Mouse (Mus musculus) embryonic fibroblast, embryonic 13.5 days (primary cell): ENCODE data around the gene Yipf1. TPM values are rescaled to one million over a fixed set of nuclear protein-coding genes. Genes with fewer than 3 reads are reported as not detected.
A peak's percentile ranks its signal among the peaks of the same experiment; 100 is the strongest.

Source experiments
- H3K27ac ChIP-seq: 2 replicates; pipeline ENCODE4 v1.5.1; 2012; ENCODE audit warnings: low read length, control low read depth, inconsistent platforms; ENCODE audit not compliant: insufficient read depth
- H3K4me1 ChIP-seq: 2 replicates; pipeline ENCODE4 v1.6.1; 2011; ENCODE audit warnings: low read length; ENCODE audit not compliant: control insufficient read depth, insufficient read depth
- H3K4me3 ChIP-seq: 2 replicates; pipeline ENCODE4 v1.5.1; 2011; ENCODE audit warnings: mild to moderate bottlenecking, control low read depth, low read length; ENCODE audit not compliant: insufficient read depth
- CTCF ChIP-seq: IDR thresholded peaks from 2 replicates; pipeline ENCODE4 v1.5.1; 2011; ENCODE audit warnings: mild to moderate bottlenecking, control low read depth, low read length, moderate library complexity, borderline replicate concordance; ENCODE audit not compliant: insufficient read depth
- POLR2A ChIP-seq: IDR thresholded peaks from 2 replicates; pipeline ENCODE4 v1.6.1; 2011; ENCODE audit warnings: low read depth, mild to moderate bottlenecking, control low read depth, low read length, moderate library complexity
- polyA plus RNA-seq: library from polyadenylated mRNA; stranded (reverse); fragments of >200 nt; gene quantifications from 2 replicates; pipeline ENCODE4 v1.2.4, GENCODE M21; 2011; ENCODE audit warnings: low read depth; ENCODE audit not compliant: missing spikeins, insufficient read length

Yipf1 gene
- polyA plus RNA-seq: 58.4 and 63.7 TPM in 2 replicates

DNA sequence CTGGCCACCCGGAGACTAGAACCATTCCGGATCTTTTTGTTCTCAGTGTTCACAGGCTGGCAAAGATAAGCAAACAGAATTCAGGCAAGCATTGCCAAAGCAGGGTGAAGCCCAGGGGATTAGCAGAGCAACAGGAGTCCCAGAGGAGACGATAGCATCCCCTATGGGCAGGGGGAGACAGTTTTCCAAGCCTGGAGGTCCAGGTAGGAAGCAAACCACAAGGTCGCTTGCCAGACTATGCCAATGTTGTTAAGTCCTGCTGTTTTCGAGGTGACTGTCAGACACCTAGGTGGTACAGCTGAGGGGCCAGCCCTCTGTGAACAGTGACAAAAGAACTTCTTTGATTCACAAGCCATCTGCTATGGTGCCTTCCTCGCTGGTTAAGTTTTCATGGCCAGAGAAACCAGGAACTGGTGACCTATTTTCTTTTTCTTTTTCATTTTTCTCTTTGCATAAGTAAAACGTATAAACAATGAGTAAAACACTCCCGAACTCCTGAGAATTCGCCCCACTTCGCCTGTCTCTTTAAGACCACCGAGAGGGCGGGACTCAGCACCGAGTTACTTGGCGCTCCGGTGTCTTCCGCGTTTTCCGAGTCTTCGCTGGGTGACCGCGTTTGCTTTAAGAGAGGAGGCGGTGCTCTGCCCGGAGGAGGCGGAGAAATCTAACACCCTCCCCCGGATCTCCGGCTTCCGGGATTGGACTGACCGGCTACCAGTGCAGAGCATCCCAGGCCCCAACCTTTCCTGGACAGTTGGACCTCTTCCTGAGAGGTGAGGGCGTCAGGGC is at the start of gene Yipf1:
Yipf1 (plus strand) TSS at position 674 of the 789 bp plus-strand sequence.
- peak within 1 kb of the TSS; percentile 82 for H3K4me3 ChIP-seq
- 0 out of 2 replicates have a peak, but pooled peaks cover 3% of the 10 kb centered on the region for H3K4me1 ChIP-seq
- 0 out of 2 replicates have a peak within 1 kb of the TSS, but pooled peaks have one; percentile 9 for H3K27ac ChIP-seq
- no peak for TF ChIP-seq CTCF
- peak; percentile 88 for TF ChIP-seq POLR2A

DNA sequence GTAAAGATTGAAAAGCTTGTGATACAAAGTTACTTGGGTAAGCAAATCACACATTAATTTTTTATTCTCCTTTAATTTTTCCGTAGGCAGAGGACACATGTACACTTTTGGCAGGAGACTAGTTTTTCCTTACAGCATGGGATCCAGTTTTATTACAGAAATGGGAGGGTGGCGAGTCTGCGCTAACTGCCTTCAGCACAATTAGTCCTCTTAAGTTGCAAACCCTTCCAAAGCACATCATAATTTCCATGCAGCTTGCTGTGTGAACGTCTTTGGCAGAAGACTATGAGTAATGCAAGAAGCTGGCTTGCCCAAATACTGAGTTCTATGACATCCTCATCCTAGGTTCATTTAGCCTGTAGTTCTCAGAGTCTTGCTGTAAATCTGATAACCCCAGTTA is 40.5 kb upstream of the Yipf1 start:
- TF ChIP-seq CTCF: no peak
- no peak for TF ChIP-seq POLR2A
- Histone ChIP-seq H3K4me3 (no peak overlapping the region), H3K4me1 (no peaks in the 10 kb centered on the region), H3K27ac (no peak overlapping the region; the same call in 1 of the 2 replicates)

DNA sequence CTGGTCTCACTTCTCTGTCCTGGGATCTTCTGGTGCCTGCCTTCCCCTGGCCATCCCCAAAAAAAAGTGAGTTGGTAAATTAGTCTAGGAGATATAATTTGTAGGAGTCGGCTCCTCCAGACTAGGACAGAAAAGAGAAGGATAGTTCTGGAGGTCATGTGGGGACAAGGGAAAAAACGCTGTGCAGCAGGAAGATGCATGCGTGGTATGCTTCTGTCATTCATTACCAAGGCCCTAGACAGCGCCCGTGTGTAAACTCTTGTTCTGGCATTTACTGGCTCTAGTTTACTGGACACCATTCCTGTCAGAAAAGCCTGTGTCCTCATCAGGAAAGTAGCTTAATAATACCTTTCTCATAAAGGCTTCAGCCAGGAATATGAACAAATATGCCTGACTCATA is 39.7 kb upstream of the Yipf1 start:
- Histone ChIP-seq H3K27ac (no peak overlapping the region), H3K4me3 (no peak overlapping the region), H3K4me1 (no peaks in the 10 kb centered on the region)
- TF ChIP-seq POLR2A (no peak), CTCF (no peak)

DNA sequence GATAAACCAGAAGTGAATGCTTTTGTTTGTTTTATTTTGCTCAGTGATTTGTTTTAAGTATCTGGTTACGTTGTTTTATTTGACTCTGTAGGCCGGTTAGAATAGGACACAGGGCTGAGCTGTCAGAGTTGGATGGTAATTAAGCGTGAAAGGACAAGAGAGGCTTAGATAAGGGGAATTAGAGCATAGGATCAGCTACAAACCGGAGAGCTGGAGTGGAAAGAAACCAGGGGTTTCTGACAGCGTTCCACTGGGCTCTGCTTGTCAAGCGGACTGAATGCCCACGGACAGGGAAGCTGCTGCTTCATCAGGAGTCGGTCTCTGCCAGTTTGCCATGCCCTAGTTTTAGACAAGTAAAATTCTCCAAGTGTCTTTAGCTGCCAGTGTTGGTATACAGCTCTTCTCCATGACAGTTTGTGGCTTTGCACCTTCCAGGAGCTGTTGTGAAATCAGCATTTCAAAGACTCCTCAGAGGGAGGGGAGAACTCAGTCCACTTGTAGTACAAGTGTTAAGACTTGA is 35.9 kb upstream of the Yipf1 start:
- no peak for TF ChIP-seq CTCF
- H3K27ac ChIP-seq: no peak overlapping the region
- no peaks in the 10 kb centered on the region for H3K4me1 ChIP-seq
- H3K4me3 ChIP-seq: no peak overlapping the region

DNA sequence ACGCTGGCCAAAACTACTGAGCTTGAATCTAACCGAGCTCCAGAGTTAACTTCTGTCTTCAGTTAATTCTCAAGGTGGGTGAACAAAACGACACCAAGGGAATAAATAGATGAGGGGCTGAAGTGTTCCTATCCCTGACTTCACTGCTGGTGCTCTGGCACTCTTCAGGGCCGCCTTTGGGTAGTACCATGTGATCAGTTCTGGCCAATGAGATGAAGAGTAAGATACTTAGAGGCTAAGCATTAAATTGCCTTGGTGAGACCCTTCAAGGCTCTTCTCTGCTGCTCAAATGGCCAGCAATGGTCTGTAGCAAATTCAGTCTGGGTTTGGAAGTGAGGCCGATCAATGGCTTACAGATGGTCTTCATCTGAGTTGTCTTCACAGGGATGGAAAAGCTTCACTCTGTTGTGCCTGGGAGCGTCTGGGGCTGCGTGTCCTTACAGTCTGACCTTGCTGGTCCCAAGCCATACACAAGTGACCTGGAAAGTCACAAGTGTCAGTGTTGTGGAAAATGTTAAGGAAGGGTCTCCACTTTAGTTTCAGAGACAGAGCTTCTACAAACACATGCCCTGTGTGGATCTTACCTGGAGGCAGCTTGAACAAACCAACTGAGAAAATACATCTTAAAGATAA is 33.2 kb upstream of the Yipf1 start:
- Histone ChIP-seq H3K4me3 (no peak overlapping the region), H3K27ac (no peak overlapping the region), H3K4me1 (no peaks in the 10 kb centered on the region)
- TF ChIP-seq CTCF (no peak), POLR2A (no peak)

DNA sequence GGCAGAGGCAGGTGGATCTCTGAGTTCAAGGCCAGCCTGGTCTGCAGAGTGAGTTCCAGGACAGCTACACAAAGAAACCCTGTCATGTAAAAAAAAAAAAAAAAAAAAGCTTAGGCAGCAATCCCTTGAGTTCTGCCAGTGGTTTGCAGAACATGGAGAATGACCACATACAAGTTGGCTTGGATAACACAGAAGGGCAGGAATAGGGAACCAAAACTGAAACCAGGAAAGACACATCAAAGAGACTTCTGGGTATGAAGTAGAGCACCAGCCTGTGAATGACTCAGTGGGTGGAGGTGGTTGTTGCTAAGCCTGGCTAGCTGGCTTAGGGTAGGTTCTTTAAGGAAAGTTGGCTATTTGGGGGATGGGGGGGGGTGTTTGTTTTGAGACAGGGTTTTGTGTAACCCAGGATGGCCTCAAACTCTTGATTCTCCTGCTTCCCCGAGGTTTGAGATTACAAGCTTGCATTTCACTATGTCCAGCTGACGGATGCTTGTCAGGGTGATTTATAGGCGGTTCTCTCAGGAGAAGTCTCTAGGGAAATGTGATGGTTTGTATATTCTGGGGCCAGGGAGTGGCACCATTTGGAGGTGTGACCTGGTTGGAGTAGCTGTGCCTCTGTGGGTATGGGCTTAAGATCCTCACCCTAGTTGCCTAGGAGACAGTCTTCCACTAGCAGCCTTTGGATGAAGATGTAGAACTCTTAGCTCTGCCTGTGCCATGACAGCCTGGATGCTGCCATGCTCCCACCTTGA is 28.5 kb upstream of the Yipf1 start:
- no peak overlapping the region for H3K4me3 ChIP-seq
- no peak for TF ChIP-seq POLR2A
- TF ChIP-seq CTCF: no peak
- no peaks in the 10 kb centered on the region for H3K4me1 ChIP-seq
- H3K27ac ChIP-seq: no peak overlapping the region

DNA sequence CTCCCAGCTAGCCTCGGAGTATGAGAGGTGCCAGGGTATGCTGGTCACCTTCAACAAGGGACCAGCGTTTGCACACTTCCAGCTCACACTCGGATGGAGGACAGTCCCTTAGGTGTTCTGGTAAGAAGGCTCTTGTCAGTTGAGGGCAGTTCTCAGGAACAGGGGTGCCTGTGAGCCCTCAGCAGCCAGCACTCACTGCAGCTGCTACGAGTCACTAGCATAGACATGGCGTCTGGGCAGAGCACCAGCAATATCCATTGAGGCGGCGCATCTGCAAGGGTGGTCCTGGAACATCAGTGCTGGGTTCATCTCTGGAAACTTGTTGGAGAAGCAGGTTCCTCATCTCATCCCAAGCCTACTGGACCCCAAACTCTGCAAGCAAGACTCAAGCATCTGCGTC is 27.8 kb upstream of the Yipf1 start:
- no peaks in the 10 kb centered on the region for H3K4me1 ChIP-seq
- H3K4me3 ChIP-seq: no peak overlapping the region
- no peak for TF ChIP-seq CTCF
- no peak for TF ChIP-seq POLR2A
- no peak overlapping the region for H3K27ac ChIP-seq

DNA sequence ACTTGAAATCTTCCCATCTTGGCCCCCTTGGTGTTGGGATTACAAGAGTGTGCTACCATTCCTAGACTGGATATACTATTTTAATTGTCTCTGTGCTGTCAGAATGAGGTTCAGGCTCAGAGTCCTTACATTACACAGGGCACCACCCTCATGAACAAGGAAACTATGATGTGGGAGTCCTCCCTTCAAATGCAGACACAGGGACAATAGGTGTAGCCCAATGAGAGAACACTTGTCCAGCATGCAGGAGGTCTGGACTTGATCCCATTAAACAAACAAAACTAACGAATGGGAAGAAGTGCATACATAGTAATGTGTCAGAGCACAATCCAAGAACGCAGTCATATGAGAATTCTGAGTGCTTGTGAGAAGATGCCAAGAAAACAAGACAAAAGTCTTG is 26.6 kb upstream of the Yipf1 start:
- H3K27ac ChIP-seq: no peak overlapping the region
- H3K4me3 ChIP-seq: no peak overlapping the region
- no peak for TF ChIP-seq CTCF
- no peak for TF ChIP-seq POLR2A

DNA sequence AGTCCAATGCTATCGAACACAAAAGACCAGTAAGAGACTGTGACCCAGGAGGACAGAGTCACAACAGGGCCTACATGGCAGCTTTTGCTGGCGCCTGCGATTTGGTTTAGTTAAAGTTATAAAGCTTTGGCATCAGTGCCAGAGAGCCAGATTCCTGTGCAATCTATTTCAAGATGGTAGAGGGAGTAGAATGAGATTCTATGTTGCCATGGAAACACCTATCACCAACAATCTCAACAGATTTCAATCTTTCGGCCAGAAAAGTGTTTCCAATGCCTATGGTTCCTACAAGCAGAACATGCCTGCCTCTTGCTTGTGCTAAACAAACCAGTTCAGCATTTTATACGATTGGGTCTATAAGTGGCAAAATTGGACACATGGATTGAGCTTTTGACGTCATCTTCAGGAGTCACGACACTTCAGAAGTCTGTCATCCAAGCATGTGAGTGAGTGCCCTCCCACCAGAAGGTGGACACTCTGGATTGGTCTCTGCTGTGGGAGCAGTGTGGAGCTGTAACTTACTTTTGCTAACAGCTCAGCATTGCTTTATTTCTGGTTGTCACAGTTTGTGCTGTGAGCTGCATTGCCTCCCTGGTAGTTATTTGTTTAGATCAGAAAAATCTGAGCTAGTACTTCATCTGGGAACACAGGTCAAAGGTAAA is 22.4 kb upstream of the Yipf1 start:
- no peaks in the 10 kb centered on the region for H3K4me1 ChIP-seq
- TF ChIP-seq POLR2A (no peak), CTCF (no peak)

More for the DNA sequence above, 26.6 kb upstream of the Yipf1 start:
- no peaks in the 10 kb centered on the region for H3K4me1 ChIP-seq

More for the DNA sequence above, 22.4 kb upstream of the Yipf1 start:
- H3K27ac ChIP-seq: no peak overlapping the region
- H3K4me3 ChIP-seq: no peak overlapping the region
